Mouse (Mus musculus) gastrocnemius, postnatal 14 days (tissue): ENCODE data around the gene Gm11639. TPM values are rescaled to one million over a fixed set of nuclear protein-coding genes. Genes with fewer than 3 reads are reported as not detected.

Experiments
- DNase-seq: peaks from one replicate; pipeline ENCODE4 v3.0.0; 2021; ENCODE audit warnings: mixed read lengths
- intact Hi-C: fragments of 180-260 bp; cut with DNase I; formaldehyde crosslinking; loops from one replicate; pipeline ENCODE4 v1.15.1; 2025; ENCODE audit warnings: low total_unique reads
- long read RNA-seq, 2 experiments: library from polyadenylated mRNA; stranded (forward); transcript quantifications; one replicate each; pipeline ENCODE4 v2.0.0; 2021
- total RNA-seq, 2 experiments: library from RNA; stranded (reverse); gene quantifications; 2 replicates each; pipeline ENCODE4 v1.2.3; 2021

The Gm11639 gene
- under 1 TPM; 0.02 TPM for total RNA-seq
- long read RNA-seq, experiment 1: 0 reads
- long read RNA-seq, experiment 2: 0 reads

GRCm38 (mm10) chr11:104685548-104685947 lies at the start of gene Gm11639:
Gm11639 (plus strand) TSS chr11:104685707.
- intact Hi-C loops: no loop called here
- no peak for DNase-seq

GRCm38 (mm10) chr11:104637010-104637409 lies 48.5 kb upstream of the Gm11639 start:
- intact Hi-C loops: no loop called here
- DNase-seq: no peak

DNA sequence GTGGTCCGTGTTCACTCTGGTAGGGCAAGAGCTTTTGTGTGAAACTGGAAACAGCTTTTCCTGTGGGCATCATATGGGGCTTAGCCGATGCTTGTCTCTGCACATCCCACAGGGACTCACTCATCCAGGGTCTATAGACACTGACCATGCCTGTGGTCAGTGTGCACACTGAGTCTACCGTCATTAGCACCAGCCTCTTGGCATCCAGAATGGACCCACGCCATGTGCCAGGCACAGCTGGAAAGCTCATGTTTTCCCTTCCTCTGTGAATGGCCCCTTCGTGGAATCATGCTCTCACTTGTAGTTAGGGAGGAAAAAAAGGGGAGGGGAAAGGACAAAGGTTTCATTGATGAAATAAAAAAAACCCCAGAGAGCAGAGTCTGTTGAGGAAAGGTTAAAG lies 47.5 kb upstream of the Gm11639 start:
- no peak for DNase-seq
- intact Hi-C loops: no loop called here

- DNase-seq: no peak
- intact Hi-C loops: no loop called here
Observed at GRCm38 (mm10) chr11:104638906-104639305, 46.6 kb upstream of the Gm11639 start.

GRCm38 (mm10) chr11:104639634-104640033 lies 45.9 kb upstream of the Gm11639 start:
- intact Hi-C loops: no loop called here
- DNase-seq: no peak

GRCm38 (mm10) chr11:104640894-104641293 lies 44.6 kb upstream of the Gm11639 start:
- no peak for DNase-seq
- intact Hi-C loops: no loop called here

- DNase-seq: no peak
- intact Hi-C loops: no loop called here
Observed at GRCm38 (mm10) chr11:104643236-104643635, 42.3 kb upstream of the Gm11639 start.

- intact Hi-C loops: no loop called here
- DNase-seq: no peak
Observed at GRCm38 (mm10) chr11:104645402-104645801, 40.1 kb upstream of the Gm11639 start.

DNA sequence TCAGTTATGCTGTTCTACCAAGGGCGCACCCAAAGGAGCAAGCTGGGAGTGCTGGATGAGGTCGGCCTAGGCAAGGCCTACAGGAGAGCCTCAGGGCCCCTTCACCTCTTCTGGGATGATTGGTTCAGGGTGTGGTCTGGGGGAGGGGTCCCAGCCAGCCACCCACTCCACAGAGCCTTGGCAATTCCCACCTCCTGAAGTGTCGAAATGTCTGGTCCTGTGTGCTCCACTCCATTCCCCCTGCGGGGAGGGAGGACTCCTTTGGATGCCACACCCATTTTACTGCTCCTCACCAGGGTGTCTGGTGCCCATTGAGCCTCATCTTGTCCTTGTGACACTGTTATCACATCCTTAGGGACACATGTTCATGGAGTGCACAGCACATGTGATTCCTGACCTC lies 39.3 kb upstream of the Gm11639 start:
- intact Hi-C loops: no loop called here
- DNase-seq: no peak

DNA sequence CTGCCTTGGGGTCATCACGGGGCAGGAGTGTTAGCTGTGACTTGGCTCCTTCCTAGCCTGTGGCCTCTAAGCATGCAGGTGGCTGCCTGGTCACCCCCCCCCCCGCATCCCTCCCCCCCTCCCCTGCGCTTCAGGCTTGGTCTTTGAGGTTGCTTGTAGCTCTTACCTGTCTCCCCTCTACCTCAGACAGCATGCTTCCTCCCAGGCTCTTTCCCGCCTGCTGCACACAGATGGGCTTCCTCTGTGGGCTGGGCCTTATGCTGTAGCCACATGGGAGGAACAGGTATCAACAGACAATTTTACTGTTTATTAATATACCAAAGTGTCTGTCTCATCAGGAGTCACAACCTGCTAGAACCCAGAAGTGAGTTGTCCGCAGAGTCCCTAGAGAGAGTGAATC lies 38.9 kb upstream of the Gm11639 start:
- no peak for DNase-seq
- intact Hi-C loops: no loop called here

DNA sequence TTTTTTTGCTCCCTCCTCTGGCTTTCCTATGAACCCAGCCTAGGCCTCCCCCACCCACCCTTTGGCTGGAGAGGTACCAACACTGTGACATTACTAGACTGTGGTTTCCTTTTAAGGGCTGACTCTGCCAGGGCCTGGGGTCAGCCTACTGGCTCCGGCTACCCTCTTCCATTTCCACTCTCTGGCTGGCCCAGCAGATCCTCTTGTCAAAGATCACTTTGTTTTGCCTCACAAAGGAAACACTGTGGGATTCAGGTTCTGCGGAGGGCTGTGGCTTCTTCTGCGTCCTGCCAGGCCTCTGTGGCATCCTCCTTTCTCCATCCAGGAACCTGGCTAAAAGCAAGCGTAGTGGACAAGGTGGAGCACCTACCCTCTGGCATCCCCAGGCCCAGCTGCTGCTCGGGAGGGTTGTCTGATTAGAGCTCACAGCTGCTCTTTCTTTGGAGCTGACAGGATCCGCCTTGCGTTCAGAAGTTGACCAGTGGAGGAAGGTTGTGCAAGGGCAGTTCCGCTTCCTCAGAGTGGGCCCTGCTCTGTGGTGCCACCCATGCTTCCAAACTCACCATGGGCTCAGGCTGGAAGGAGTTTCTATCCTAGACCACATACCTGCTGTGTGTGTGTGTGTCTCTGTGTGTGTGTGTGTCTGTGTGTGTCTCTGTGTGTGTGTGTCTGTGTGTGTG lies 38.2 kb upstream of the Gm11639 start:
- intact Hi-C loops: no loop called here
- DNase-seq: no peak

DNA sequence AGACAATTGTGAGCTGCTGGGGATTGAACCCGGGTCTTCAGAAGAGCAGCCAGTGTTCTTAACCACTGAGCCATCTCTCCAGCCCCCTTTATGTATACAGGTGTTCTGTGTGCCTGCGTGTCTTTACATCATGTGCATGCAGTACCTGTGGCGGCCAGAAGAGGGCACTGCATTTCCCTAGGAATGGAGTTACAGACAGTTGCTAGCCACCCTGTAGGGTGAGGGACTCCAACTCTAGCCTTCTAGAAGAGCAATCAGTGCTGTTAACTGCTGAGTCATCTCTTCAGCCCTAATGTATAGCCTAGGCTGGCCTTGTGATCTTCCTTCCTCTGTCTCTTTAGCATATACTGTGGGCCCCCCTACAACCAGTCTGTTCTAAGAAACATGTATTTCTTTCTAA lies 36.9 kb upstream of the Gm11639 start:
- DNase-seq: no peak
- intact Hi-C loops: no loop called here

DNA sequence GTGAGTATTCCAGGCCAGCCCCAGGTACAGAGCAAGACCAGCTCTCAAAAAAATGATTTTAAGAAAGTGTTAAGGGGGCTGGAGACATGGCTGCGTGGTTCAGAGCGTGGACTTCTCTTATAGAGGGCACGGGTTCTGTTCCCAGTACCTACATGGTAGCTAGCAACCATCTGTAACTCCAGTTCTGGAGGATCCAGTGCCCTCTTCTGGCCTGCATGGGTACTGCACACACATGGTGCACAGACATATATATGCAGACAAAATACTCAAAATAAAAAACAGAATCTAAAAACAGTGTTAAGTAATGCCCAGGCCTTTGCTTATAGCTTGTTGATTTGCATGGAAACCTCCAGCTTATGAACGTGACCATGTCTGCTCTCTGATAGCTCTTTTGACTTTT lies 24.9 kb upstream of the Gm11639 start:
- intact Hi-C loops: no loop called here
- no peak for DNase-seq

GRCm38 (mm10) chr11:104661106-104661505 lies 24.4 kb upstream of the Gm11639 start:
- DNase-seq: no peak
- intact Hi-C loops: no loop called here

DNA sequence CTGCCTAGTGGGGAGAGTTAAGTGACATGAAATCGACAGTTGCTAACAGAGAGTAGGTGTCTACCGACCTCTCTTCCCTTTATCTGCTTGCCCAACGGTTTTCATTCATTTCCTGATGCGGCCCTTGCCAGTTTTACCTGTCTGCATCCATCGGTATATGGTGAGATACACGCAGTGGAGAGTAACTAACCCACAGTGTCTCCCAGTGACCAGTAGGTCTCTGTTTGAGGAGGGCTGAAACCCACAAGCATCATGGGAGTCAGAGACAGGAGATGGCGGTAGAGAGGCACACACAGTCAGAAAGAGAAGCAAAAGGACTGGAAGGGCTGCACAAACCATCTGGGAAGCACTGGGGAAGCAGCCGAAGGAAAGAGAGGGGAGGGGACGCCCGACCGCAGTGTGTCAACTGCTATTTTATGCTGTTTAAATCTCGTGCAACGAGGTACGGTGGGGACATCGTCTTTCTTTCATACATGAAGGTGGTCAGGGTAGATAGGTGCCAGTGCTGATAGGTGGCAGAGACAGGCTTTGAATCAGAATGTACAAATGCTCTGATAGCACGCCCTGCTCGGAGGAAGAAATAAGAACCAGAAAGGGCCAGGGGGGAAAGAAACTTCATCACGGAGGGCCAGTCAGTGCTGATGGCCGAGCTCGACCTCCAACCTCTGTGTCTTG lies 23.8 kb upstream of the Gm11639 start:
- intact Hi-C loops: no loop called here
- DNase-seq: no peak

DNA sequence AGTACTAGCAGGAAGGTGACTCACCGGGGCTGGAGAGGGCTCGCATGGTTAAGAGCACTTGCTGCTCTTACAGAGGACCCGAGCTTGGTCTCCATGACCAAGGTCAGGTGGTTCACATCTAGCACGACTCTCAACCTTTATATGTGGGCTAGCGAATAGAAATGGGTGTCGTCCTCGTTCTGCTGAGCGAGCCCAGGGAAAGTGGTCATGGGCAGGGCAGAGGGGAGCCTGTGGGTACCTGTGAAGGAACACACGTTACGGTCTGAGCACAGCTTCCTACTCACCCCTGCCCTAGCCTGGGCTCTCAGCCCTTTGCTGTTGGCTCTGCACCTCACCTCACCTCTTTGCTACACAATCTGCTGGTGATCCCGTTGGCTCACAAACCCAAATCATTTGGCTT lies 22.9 kb upstream of the Gm11639 start:
- DNase-seq: no peak
- intact Hi-C loops: no loop called here

DNA sequence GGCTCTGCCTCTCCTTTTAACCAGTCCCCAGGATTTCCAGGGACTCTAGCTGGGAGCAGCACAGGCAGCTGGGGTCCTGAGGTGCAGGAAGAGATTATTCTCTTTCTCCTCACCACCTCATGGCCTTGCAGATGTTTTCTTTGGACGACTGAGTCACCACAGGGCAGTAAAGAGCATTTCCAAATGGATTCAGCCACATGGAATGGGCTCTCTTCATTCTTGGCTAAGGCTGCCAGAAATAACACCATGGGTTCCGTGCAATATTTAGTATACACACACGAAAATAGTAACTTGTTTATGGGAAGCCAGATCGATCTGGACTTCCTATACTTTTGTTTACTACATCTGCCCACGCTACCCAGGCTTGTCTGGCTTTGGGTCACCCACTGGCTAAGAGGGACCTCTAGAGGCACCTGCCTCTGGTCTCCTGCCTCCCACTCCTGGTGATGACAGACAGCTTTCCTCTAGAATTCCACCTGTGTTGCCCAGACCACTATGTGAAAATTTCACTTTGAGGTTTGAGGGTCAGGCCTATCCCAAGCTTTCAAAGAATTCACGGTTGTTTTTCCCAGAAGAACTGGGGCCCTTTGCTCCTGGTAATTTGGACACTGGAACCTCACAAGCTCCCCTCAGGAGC lies 22.1 kb upstream of the Gm11639 start:
- no peak for DNase-seq
- intact Hi-C loops: no loop called here

DNA sequence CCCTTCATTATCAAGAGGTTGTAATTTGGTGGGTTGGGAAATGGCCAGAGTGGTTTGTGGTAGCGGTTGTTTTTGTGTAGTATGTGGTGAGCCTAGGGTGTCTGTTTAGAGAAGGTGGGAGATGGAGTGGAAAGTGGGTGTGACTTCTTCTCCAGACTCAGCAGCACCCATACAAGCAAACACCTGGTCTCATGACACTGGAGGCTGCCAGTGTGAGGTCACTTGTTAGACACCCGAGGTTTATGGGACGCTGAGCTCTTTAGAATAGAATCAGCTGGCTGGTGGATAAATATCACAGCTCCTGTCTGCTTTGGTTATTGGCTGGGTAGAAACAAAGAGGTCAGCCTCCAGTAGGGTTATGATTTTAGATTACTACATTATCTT lies 21.6 kb upstream of the Gm11639 start:
- intact Hi-C loops: no loop called here
- DNase-seq: no peak

GRCm38 (mm10) chr11:104664441-104664840 lies 21.1 kb upstream of the Gm11639 start:
- DNase-seq: no peak
- intact Hi-C loops: no loop called here

GRCm38 (mm10) chr11:104667399-104667798 lies 18.1 kb upstream of the Gm11639 start:
- intact Hi-C loops: no loop called here

GRCm38 (mm10) chr11:104673412-104673811 lies 12.1 kb upstream of the Gm11639 start:
- intact Hi-C loops: no loop called here

More at GRCm38 (mm10) chr11:104667399-104667798, 18.1 kb upstream of the Gm11639 start:
- DNase-seq: no peak

More at GRCm38 (mm10) chr11:104673412-104673811, 12.1 kb upstream of the Gm11639 start:
- no peak for DNase-seq
